Mouse (Mus musculus) lung, adult 2 months (tissue): ENCODE results near the gene Cdh19.

Experiments used
- CTCF ChIP-seq: fragments of 200-500 bp; IDR thresholded peaks from 2 replicates; pipeline ENCODE4 v1.5.1; 2011; ENCODE audit warnings: mild to moderate bottlenecking, low read length, control low read depth; ENCODE audit not compliant: insufficient read depth
- POLR2A ChIP-seq: fragments of 200-500 bp; IDR thresholded peaks from 2 replicates; pipeline ENCODE4 v1.6.1; 2011; ENCODE audit warnings: low read depth, mild to moderate bottlenecking, control low read depth, low read length, borderline replicate concordance; ENCODE audit errors: extremely low read depth

DNA sequence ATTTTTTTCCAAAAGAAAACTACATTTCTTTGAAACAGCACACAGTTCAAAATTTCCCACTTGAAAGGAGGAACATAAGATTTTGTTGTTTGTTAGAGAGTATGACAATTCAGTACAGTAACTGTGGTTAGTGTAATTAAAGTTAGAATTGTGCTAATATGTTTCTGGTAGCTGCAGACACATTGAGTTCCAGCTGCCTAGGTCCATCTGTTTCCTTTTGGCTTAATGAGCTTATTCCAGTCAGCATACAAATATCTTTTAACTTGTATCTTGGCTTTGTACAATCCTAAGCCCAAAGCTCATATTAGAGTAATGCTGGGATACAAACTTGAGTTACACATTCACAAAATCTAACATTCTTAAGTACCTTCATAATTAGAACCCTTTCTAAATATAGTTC is 40.3 kb upstream of the Cdh19 start:
- no peak for TF ChIP-seq CTCF
- TF ChIP-seq POLR2A: no peak
